Mouse (Mus musculus) CH12.LX (cell line): Measurements from ENCODE around the gene Atrnl1. TPM values are rescaled to one million over a fixed set of nuclear protein-coding genes. Genes with fewer than 3 reads are reported as not detected.

Experiments
- DNase-seq: peaks from one replicate; pipeline ENCODE4 v3.0.0-alpha.2; 2013; ENCODE audit errors: extremely low read depth
- H3K27ac ChIP-seq: 2 replicates; pipeline ENCODE4 v1.5.1; 2012; ENCODE audit warnings: low read depth, mild to moderate bottlenecking, control low read depth, moderate library complexity; ENCODE audit not compliant: insufficient read depth
- H3K27me3 ChIP-seq: replicated peaks from 2 replicates; pipeline ENCODE3; 2012; ENCODE audit warnings: inconsistent platforms
- H3K36me3 ChIP-seq, 2 experiments: replicated peaks in 1 of 2; 2 replicates each; pipeline versions ENCODE3 to v1.6.1; 2012; ENCODE audit warnings: inconsistent platforms in 1 of 2, low read length in 1 of 2, mild to moderate bottlenecking in 1 of 2, mixed read lengths in 1 of 2, moderate library complexity in 1 of 2; ENCODE audit not compliant: control insufficient read depth in 1 of 2, insufficient read depth in 1 of 2
- H3K4me1 ChIP-seq, 2 experiments: 2 replicates each; pipeline ENCODE4 v1.6.1; 2012; ENCODE audit warnings: inconsistent platforms in 1 of 2, moderate library complexity in 1 of 2; ENCODE audit not compliant: insufficient read depth in 2 of 2, control insufficient read depth in 1 of 2
- H3K4me2 ChIP-seq: 2 replicates; pipeline ENCODE4 v1.6.1; 2012; ENCODE audit warnings: low read depth, mild to moderate bottlenecking, control low read depth; ENCODE audit not compliant: poor library complexity, insufficient read depth, severe bottlenecking
- H3K4me3 ChIP-seq, 3 experiments: fragments of 150-350 bp in 1 of 3; sonication (generic) in 1 of 3; replicated peaks in 1 of 3; 2 replicates each; pipeline versions ENCODE3 to v1.5.1; 2011 to 2012; ENCODE audit warnings: low read depth in 2 of 3, low read length in 2 of 3, mild to moderate bottlenecking in 2 of 3, moderate library complexity in 2 of 3, control low read depth in 1 of 3, improper control_type of control experiment in 1 of 3, inconsistent platforms in 1 of 3, mixed read lengths in 1 of 3; ENCODE audit not compliant: poor library complexity in 1 of 3
- H3K79me2 ChIP-seq: replicated peaks from 2 replicates; pipeline ENCODE4 v1.6.1; 2012; ENCODE audit warnings: mild to moderate bottlenecking, moderate library complexity; ENCODE audit not compliant: control insufficient read depth, poor library complexity, insufficient read depth, severe bottlenecking; ENCODE audit errors: extremely low read depth
- H3K9ac ChIP-seq: 2 replicates; pipeline ENCODE4 v1.6.1; 2012; ENCODE audit warnings: low read depth, mild to moderate bottlenecking, control low read depth, moderate library complexity; ENCODE audit not compliant: insufficient read depth
- H3K9me3 ChIP-seq: replicated peaks from 2 replicates; pipeline ENCODE3; 2012; ENCODE audit warnings: low read length, inconsistent platforms, mixed read lengths
- BHLHE40 ChIP-seq: IDR thresholded peaks from 2 replicates; pipeline ENCODE4 v1.6.1; 2011; ENCODE audit warnings: mild to moderate bottlenecking, low read depth, low read length, improper control_type of control experiment
- CHD1 ChIP-seq: IDR thresholded peaks from 2 replicates; pipeline ENCODE4 v1.6.1; 2012; ENCODE audit warnings: low read depth, low read length, improper control_type of control experiment, inconsistent platforms
- CHD2 ChIP-seq: IDR thresholded peaks from 2 replicates; pipeline ENCODE4 v1.6.1; 2011; ENCODE audit warnings: low read length, improper control_type of control experiment
- CTCF ChIP-seq, 2 experiments: IDR thresholded peaks in 1 of 2; conservative IDR thresholded peaks in 1 of 2; 2 replicates each; pipeline ENCODE4 v1.5.1; 2011 to 2012; ENCODE audit warnings: low read depth in 2 of 2, low read length in 2 of 2, improper control_type of control experiment in 1 of 2, inconsistent platforms in 1 of 2, mild to moderate bottlenecking in 1 of 2, moderate library complexity in 1 of 2
- E2F4 ChIP-seq: IDR thresholded peaks from 2 replicates; pipeline ENCODE4 v1.6.1; 2011; ENCODE audit warnings: low read depth, low read length, improper control_type of control experiment; ENCODE audit not compliant: insufficient replicate concordance
- ELF1 ChIP-seq: IDR thresholded peaks from 2 replicates; pipeline ENCODE4 v1.6.1; 2014; ENCODE audit warnings: low read depth, mild to moderate bottlenecking, inconsistent platforms, low read length, improper control_type of control experiment
- EP300 ChIP-seq: IDR thresholded peaks from 2 replicates; pipeline ENCODE4 v1.6.1; 2011; ENCODE audit warnings: low read length, improper control_type of control experiment
- ETS1 ChIP-seq: conservative IDR thresholded peaks from 2 replicates; pipeline ENCODE4 v1.6.1; 2012; ENCODE audit warnings: low read depth, mild to moderate bottlenecking, inconsistent platforms, low read length, improper control_type of control experiment, moderate library complexity
- GABPA ChIP-seq: IDR thresholded peaks from 2 replicates; pipeline ENCODE4 v1.6.1; 2012; ENCODE audit warnings: low read depth, low read length, improper control_type of control experiment, inconsistent platforms; ENCODE audit not compliant: insufficient replicate concordance
- HCFC1 ChIP-seq: IDR thresholded peaks from 2 replicates; pipeline ENCODE4 v1.6.1; 2012; ENCODE audit warnings: low read depth, mild to moderate bottlenecking, inconsistent platforms, low read length, improper control_type of control experiment
- IRF4 ChIP-seq: IDR thresholded peaks from 2 replicates; pipeline ENCODE4 v1.6.1; 2014; ENCODE audit warnings: low read depth, mild to moderate bottlenecking, inconsistent platforms, low read length, improper control_type of control experiment
- JUND ChIP-seq: conservative IDR thresholded peaks from 2 replicates; pipeline ENCODE4 v1.6.1; 2011; ENCODE audit warnings: low read depth, low read length, improper control_type of control experiment
- KAT2A ChIP-seq: IDR thresholded peaks from 2 replicates; pipeline ENCODE4 v1.6.1; 2012; ENCODE audit warnings: low read length, improper control_type of control experiment, inconsistent platforms; ENCODE audit not compliant: insufficient replicate concordance
- MAFK ChIP-seq: IDR thresholded peaks from 2 replicates; pipeline ENCODE4 v1.6.1; 2011; ENCODE audit warnings: low read length, improper control_type of control experiment; ENCODE audit not compliant: insufficient replicate concordance
- MAX ChIP-seq: IDR thresholded peaks from 2 replicates; pipeline ENCODE4 v1.6.1; 2011; ENCODE audit warnings: low read length, improper control_type of control experiment
- MAZ ChIP-seq: IDR thresholded peaks from 2 replicates; pipeline ENCODE4 v1.6.1; 2012; ENCODE audit warnings: low read depth, mild to moderate bottlenecking, inconsistent platforms, low read length, improper control_type of control experiment, moderate library complexity
- MEF2A ChIP-seq: IDR thresholded peaks from 2 replicates; pipeline ENCODE4 v1.6.1; 2014; ENCODE audit warnings: low read depth, mild to moderate bottlenecking, inconsistent platforms, low read length, improper control_type of control experiment, borderline replicate concordance
- MXI1 ChIP-seq: IDR thresholded peaks from 2 replicates; pipeline ENCODE4 v1.6.1; 2011; ENCODE audit warnings: mild to moderate bottlenecking, low read depth, low read length, improper control_type of control experiment
- MYC ChIP-seq: IDR thresholded peaks from 2 replicates; pipeline ENCODE4 v1.6.1; 2011; ENCODE audit warnings: low read depth, mild to moderate bottlenecking, improper control_type of control experiment, low read length
- NELFE ChIP-seq: IDR thresholded peaks from 2 replicates; pipeline ENCODE4 v1.6.1; 2011; ENCODE audit warnings: low read depth, low read length, improper control_type of control experiment
- NRF1 ChIP-seq: IDR thresholded peaks from 2 replicates; pipeline ENCODE4 v1.6.1; 2014; ENCODE audit warnings: low read depth, mild to moderate bottlenecking, inconsistent platforms, low read length, improper control_type of control experiment, moderate library complexity
- PAX5 ChIP-seq: IDR thresholded peaks from 2 replicates; pipeline ENCODE4 v1.6.1; 2012; ENCODE audit warnings: low read length, inconsistent platforms, mixed read lengths
- POLR2A ChIP-seq: IDR thresholded peaks from 2 replicates; pipeline ENCODE4 v1.6.1; 2011; ENCODE audit warnings: low read depth, mild to moderate bottlenecking, improper control_type of control experiment, low read length
- POLR2AphosphoS2 ChIP-seq: IDR thresholded peaks from 2 replicates; pipeline ENCODE4 v1.6.1; 2011; ENCODE audit warnings: low read depth, low read length, improper control_type of control experiment
- SIN3A ChIP-seq: IDR thresholded peaks from 2 replicates; pipeline ENCODE4 v1.6.1; 2012; ENCODE audit warnings: low read length, improper control_type of control experiment, inconsistent platforms
- SMC3 ChIP-seq: IDR thresholded peaks from 2 replicates; pipeline ENCODE4 v1.6.1; 2011; ENCODE audit warnings: low read depth, low read length, improper control_type of control experiment
- TCF12 ChIP-seq: IDR thresholded peaks from 2 replicates; pipeline ENCODE4 v1.6.1; 2014; ENCODE audit warnings: low read depth, mild to moderate bottlenecking, inconsistent platforms, low read length, improper control_type of control experiment
- USF2 ChIP-seq: conservative IDR thresholded peaks from 2 replicates; pipeline ENCODE4 v1.6.1; 2011; ENCODE audit warnings: low read depth, low read length, improper control_type of control experiment
- ZKSCAN1 ChIP-seq: IDR thresholded peaks from 2 replicates; pipeline ENCODE4 v1.6.1; 2012; ENCODE audit warnings: low read depth, inconsistent platforms, low read length, improper control_type of control experiment, borderline replicate concordance
- ZMIZ1 ChIP-seq: IDR thresholded peaks from 2 replicates; pipeline ENCODE4 v1.6.1; 2012; ENCODE audit warnings: low read depth, mild to moderate bottlenecking, inconsistent platforms, low read length, improper control_type of control experiment
- ZNF384 ChIP-seq: IDR thresholded peaks from 2 replicates; pipeline ENCODE4 v1.6.1; 2012; ENCODE audit warnings: low read depth, low read length, improper control_type of control experiment, inconsistent platforms
- dilution Hi-C: fragments of 300-500 bp; cut with MboI; formaldehyde crosslinking; loops from 2 replicates; pipeline ENCODE4 v1.14.3; 2020; ENCODE audit warnings: low sequenced_read_pairs; ENCODE audit not compliant: extremely low pct_unique_long_range_greater_than_20kb, extremely low pct_ligation_motif_present
- in situ Hi-C: fragments of 300-500 bp; cut with MboI; formaldehyde crosslinking; loops from 3 replicates; pipeline ENCODE4 v1.14.3; 2019; ENCODE audit warnings: low sequenced_read_pairs, low pct_ligation_motif_present, low pct_unique_long_range_greater_than_20kb, mixed read lengths
- polyA plus RNA-seq: library from polyadenylated mRNA; unstranded; fragments of >175 nt; gene quantifications from 2 replicates; pipeline ENCODE4 v1.2.1, GENCODE M21; 2012; ENCODE audit warnings: low read depth; ENCODE audit not compliant: insufficient read length
- total RNA-seq, 2 experiments: library from RNA; depleted of rRNA; stranded (reverse); fragments of 300-350 nt in 1 of 2; fragments of >200 nt in 1 of 2; gene quantifications; 2 replicates each; pipeline ENCODE4 v1.2.3; 2012 to 2014

The Atrnl1 gene
- total and polyA plus RNA-seq, 3 experiments: 1.9 TPM

- in situ Hi-C loops (no loop called here), dilution Hi-C loops (no loop called here)
- no peak for DNase-seq
- peaks cover 2 to 12% of the 10 kb centered on the region in 2 experiments; a peak in 3 of 4 replicates for H3K4me1 ChIP-seq
- H3K4me3 ChIP-seq: no peak overlapping the region
- no peaks in the 10 kb centered on the region for H3K36me3 ChIP-seq
- no peak overlapping the region for H3K9ac ChIP-seq
- no peak overlapping the region for H3K27ac ChIP-seq
- H3K9me3 ChIP-seq: peaks cover 8% of the 10 kb centered on the region
- no peak for TF ChIP-seq NRF1
- TF ChIP-seq BHLHE40: no peak
- TF ChIP-seq JUND: no peak
- no peak for TF ChIP-seq USF2
- TF ChIP-seq MYC: no peak
- TF ChIP-seq E2F4: no peak
- TF ChIP-seq HCFC1: no peak
- no peak for TF ChIP-seq CHD2
- TF ChIP-seq SIN3A: no peak
- no peak for TF ChIP-seq PAX5
- no peak for TF ChIP-seq CTCF (conservative IDR thresholded peaks at IDR 0.05 in 1 of 2, IDR thresholded peaks at IDR 0.05 in 1 of 2; ENCODE audit: low read depth in 2 of 2, low read length in 2 of 2)
- TF ChIP-seq SMC3: no peak
- TF ChIP-seq GABPA: no peak
- TF ChIP-seq POLR2AphosphoS2: no peak
- no peak for TF ChIP-seq TCF12
- TF ChIP-seq MEF2A: no peak
- TF ChIP-seq CHD1: no peak
- TF ChIP-seq KAT2A: no peak
- no peak for TF ChIP-seq IRF4
- TF ChIP-seq POLR2A: no peak
- no peaks in the 10 kb centered on the region for H3K27me3 ChIP-seq
- H3K79me2 ChIP-seq: no peaks in the 10 kb centered on the region
- H3K4me2 ChIP-seq: no peak overlapping the region
Observed at GRCm38 (mm10) chr19:57948489-57948888, 337.7 kb downstream of the Atrnl1 start.

- Histone ChIP-seq H3K4me3 (no peak overlapping the region), H3K9ac (no peak overlapping the region), H3K27ac (no peak overlapping the region), H3K4me2 (no peak overlapping the region), H3K27me3 (no peaks in the 10 kb centered on the region), H3K4me1 (peaks cover 2 to 12% of the 10 kb centered on the region in 2 experiments; a peak in 3 of 4 replicates), H3K9me3 (peaks cover 8% of the 10 kb centered on the region), H3K79me2 (no peaks in the 10 kb centered on the region), H3K36me3 (no peaks in the 10 kb centered on the region)
- dilution Hi-C loops (no loop called here), in situ Hi-C loops (no loop called here)
- TF ChIP-seq HCFC1 (no peak), NELFE (no peak), ELF1 (no peak), IRF4 (no peak), MAZ (no peak), ZKSCAN1 (no peak), ETS1 (no peak), CHD2 (no peak), MAX (no peak), POLR2A (no peak), SMC3 (no peak), GABPA (no peak), MXI1 (no peak), NRF1 (no peak), ZNF384 (no peak), MAFK (no peak), ZMIZ1 (no peak), USF2 (no peak), SIN3A (no peak), EP300 (no peak)
- DNase-seq: no peak
Observed at GRCm38 (mm10) chr19:57949260-57949917, 338.6 kb downstream of the Atrnl1 start.
